Mouse (Mus musculus): ENCODE results near the gene Ttpal. TPM values are rescaled to one million over a fixed set of nuclear protein-coding genes. Genes with fewer than 3 reads are reported as not detected.
"Not testable (repeated sequence)": the region's sequence is repeated elsewhere in the genome, so short reads cannot be mapped to it uniquely, and the experiment has no call there.

Ttpal gene
- polyA plus RNA-seq, 1 experiment, result 4.8 TPM

DNA sequence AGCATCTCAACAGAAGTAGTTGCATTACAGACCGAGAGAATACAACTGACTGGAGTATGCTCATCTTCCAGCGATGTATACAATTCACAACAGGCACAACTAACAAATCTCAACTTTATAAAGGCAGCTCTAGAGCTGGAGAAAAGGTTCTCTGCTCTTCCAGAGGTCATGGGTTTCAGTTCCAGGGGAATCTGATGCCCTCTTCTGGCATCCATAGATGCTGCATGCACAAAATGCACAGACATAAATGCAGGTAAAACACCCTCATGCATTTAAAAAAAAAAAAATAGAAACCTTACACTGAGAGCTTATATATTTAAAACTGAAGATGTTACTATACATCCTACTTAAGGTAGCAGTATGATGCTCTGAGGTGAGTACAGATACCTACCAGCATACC, 29.6 kb downstream of the Ttpal start:
- Histone ChIP-seq H3K27ac (replicated peaks; ENCODE audit: low read depth, low read length) (no peak overlapping the region), H3K4me3 (ENCODE audit: insufficient read depth, low read depth, low read length) (no peak overlapping the region), H3K4me1 (ENCODE audit: control insufficient read depth, insufficient read depth, insufficient read length, low read length) (0 out of 2 replicates have a peak, but pooled peaks cover 2% of the 10 kb centered on the region)

DNA sequence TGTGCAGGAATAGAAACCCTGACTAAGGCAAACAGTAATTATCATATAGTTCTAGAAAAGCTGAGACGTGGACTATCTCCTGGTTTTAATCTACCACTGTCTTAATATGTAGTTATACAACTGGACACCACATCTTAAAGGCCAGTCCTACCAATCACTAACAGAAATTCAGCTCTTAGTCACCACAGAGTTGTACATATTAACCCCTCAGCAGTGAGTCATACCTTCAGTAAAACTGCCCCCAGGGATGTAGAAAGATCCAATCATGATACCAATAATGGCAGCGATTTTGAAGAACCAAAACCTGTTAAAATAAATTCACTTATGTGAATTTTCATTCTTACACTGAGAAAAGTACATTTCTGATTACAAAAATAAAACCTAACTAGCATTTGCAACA, 32.1 kb downstream of the Ttpal start:
- no peak overlapping the region for H3K4me3 ChIP-seq (ENCODE audit: insufficient read depth, low read depth, low read length)
- no peak overlapping the region for H3K27ac ChIP-seq (replicated peaks; ENCODE audit: low read depth, low read length)
- H3K4me1 ChIP-seq (ENCODE audit: control insufficient read depth, insufficient read depth, insufficient read length, low read length), result peaks cover 9% of the 10 kb centered on the region

DNA sequence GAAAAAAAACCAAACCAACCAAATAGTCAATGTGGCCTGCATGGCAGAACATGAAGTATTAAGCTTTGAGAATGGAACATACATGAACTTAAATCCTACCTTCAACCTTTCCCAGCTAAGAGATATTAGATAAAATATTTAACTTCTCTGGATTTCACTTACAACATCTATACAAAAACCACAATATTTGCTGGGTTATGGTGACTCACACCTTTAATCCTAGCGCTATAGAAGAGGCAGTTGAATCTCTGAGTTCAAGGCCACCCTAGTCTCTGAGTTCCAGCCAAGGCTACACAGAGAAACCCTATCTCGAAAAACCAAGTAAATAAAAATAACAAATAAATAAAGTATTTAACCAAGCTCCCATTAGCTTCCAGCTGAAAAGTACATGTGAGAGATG, 33.9 kb downstream of the Ttpal start:
- Histone ChIP-seq H3K4me3 (ENCODE audit: insufficient read depth, low read depth, low read length) (no peak overlapping the region), H3K27ac (replicated peaks; ENCODE audit: low read depth, low read length) (no peak overlapping the region), H3K4me1 (ENCODE audit: control insufficient read depth, insufficient read depth, insufficient read length, low read length) (peaks cover 9% of the 10 kb centered on the region)

DNA sequence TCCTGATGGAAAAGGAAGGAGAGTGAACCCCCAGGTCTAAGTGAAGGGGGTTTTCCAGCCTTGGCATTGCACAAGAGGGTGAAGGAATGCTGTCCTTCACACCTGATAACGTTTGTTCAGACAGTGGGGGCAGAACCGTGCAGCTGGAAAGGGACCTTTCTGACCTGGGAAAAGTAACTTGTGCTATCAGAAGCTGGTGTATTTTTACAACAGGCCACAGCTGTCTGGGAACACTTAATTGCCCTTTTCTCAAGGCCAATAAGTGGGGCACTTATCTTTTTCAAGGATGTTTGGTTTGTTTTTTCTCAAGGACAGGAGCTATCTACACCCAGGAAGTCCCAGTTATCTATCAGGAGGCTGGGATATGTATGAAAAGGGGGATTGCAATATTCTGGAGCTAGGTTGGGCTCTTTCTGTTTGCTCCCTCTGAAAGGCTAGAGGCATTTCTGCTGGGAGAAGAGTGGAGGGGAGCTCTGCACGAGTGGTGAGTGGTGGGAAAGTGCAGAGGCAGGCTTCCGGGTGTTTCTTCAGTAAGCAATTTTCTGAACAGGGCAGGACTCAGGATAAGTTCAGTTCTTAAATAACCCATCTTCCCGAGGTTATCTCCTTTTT, 35.6 kb downstream of the Ttpal start:
- Histone ChIP-seq H3K4me1 (ENCODE audit: control insufficient read depth, insufficient read depth, insufficient read length, low read length) (peaks cover 16% of the 10 kb centered on the region), H3K27ac (replicated peaks; ENCODE audit: low read depth, low read length) (no peak overlapping the region), H3K4me3 (ENCODE audit: insufficient read depth, low read depth, low read length) (0 out of 2 replicates have a peak overlapping the region, but pooled peaks have one; percentile 3)

DNA sequence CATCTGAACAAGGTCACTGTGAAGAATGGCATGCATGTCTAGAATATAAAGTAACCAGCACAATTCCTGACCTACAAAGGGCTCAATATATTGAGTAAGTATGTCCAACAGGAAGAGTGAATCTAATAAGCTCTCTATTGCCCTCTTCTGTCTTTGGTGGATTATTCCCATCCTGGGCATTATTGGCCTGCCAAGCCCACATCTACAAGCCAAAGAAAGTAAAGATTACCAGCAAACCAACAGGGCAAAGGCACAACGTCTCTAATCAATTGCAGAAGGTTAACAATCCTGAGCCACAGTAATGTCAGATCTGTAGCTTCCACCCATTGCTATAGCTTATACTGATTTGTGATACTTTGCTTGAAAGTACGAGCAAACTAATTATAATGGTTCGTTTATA, 38.4 kb downstream of the Ttpal start:
- peaks cover 16% of the 10 kb centered on the region for H3K4me1 ChIP-seq (ENCODE audit: control insufficient read depth, insufficient read depth, insufficient read length, low read length)
- peak overlapping the region; percentile 28; the same call in 1 of the 2 replicates for H3K27ac ChIP-seq (replicated peaks; ENCODE audit: low read depth, low read length)
- H3K4me3 ChIP-seq (ENCODE audit: insufficient read depth, low read depth, low read length), result peak overlapping the region; percentile 3; the same call in 1 of the 2 replicates

DNA sequence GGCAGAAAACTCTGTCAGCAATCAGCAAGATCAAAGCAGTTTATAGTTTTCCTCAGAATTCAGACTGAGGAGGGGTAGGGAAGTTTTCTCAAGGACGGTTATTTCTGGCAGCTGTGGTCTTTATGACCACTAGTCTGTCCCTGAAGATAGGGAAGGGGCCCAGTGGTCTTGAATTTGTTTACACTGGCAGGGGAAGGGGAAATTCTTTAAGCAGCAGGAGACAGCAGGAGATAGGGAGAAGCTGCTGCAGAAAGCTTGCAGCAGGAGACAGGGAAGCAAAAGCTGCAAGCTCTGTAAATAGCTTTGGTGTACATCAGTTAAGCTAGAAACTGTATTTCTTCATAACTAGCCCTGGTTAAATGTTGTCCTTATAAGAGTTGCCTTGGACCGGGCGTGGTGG, 39.6 kb downstream of the Ttpal start:
- Histone ChIP-seq H3K27ac (replicated peaks; ENCODE audit: low read depth, low read length) (peak overlapping the region; percentile 67), H3K4me1 (ENCODE audit: control insufficient read depth, insufficient read depth, insufficient read length, low read length) (peaks cover 15% of the 10 kb centered on the region), H3K4me3 (ENCODE audit: insufficient read depth, low read depth, low read length) (no peak overlapping the region)

DNA sequence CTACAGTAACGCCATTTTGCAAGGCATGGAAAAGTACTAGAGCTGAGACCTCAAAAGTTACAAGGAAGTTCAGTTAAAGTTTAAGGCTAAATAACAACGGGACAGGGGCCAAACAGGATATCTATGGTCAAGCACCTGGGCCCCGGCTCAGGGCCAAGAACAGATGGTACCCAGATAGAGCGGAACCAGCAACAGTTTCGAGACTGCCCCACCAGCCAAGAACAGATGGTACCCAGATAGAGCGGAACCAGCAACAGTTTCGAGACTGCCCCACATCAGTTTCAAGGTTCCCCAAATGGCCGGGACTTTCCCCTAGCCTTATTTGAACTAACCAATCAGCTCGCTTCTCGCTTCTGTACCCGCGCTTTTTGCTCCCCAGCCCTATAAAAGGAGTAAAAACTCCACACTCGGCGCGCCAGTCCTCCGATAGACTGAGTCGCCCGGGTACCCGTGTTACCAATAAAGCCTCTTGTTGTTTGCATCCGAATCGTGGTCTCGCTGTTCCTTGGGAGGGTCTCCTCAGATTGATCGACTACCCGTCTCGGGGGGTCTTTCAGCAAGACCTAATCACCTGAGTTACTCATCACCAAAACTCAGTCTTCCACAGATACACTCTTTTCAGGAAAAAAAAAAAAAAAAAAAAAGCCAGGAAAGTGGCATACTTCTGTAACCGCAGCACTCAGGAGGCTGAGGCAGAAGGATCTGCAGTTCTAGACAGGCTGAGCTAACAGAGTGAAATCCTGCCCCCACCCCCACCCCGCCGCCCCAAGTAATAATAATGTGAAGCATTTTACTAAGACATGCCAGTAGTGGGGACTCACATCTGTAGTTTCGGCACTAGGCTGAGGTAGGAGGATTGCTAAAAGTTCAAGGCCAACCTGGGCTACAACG, 40.8 kb downstream of the Ttpal start:
- Histone ChIP-seq H3K27ac (replicated peaks; ENCODE audit: low read depth, low read length) (peak overlapping the region; percentile 92), H3K4me1 (ENCODE audit: control insufficient read depth, insufficient read depth, insufficient read length, low read length) (peaks cover 10% of the 10 kb centered on the region), H3K4me3 (ENCODE audit: insufficient read depth, low read depth, low read length) (peak overlapping the region; percentile 81)

DNA sequence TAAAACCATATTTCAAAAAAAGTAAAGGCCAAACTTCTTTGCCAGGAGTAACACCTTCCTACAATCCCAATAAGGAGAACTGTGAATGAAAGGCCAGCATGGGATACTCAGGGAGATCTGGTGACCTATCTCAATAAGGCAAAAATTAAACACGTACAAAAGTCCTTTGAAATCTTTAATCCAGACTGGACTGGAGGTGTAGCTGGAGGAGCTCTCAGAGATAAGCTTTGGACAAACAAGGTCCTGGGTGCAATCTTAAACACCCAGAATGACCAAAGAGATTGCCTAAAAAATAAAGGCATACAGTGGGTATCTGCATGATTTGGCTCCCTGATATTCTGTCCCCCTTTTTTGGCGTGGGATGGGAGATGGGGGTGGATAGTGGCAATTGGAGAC, 41.5 kb downstream of the Ttpal start:
- Histone ChIP-seq H3K27ac (replicated peaks; ENCODE audit: low read depth, low read length) (peak overlapping the region; percentile 92), H3K4me1 (ENCODE audit: control insufficient read depth, insufficient read depth, insufficient read length, low read length) (peaks cover 9% of the 10 kb centered on the region)

DNA sequence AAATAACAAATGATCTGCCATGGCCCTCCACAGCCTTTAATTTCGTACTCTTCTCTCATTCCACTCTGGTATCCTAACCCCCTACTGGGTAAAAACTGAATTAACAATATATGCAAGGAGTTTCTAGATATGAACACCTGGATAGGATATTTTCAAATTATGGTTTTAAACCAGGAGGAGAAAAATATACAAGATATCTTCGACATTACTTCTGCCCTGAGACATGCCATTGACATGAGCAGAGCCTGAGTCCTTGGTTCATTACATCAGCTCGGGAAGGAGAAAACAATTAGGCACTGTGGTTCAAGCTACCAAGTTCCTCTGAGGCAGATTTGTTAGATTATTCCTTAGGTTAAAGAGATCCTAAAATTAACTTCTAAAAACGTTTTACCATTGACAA, 41.9 kb downstream of the Ttpal start:
- H3K4me3 ChIP-seq (ENCODE audit: insufficient read depth, low read depth, low read length), result peak overlapping the region; percentile 81
- peaks cover 9% of the 10 kb centered on the region for H3K4me1 ChIP-seq (ENCODE audit: control insufficient read depth, insufficient read depth, insufficient read length, low read length)
- peak overlapping the region; percentile 92 for H3K27ac ChIP-seq (replicated peaks; ENCODE audit: low read depth, low read length)

More for the DNA sequence above, 41.5 kb downstream of the Ttpal start:
- peak overlapping the region; percentile 81 for H3K4me3 ChIP-seq (ENCODE audit: insufficient read depth, low read depth, low read length)

DNA sequence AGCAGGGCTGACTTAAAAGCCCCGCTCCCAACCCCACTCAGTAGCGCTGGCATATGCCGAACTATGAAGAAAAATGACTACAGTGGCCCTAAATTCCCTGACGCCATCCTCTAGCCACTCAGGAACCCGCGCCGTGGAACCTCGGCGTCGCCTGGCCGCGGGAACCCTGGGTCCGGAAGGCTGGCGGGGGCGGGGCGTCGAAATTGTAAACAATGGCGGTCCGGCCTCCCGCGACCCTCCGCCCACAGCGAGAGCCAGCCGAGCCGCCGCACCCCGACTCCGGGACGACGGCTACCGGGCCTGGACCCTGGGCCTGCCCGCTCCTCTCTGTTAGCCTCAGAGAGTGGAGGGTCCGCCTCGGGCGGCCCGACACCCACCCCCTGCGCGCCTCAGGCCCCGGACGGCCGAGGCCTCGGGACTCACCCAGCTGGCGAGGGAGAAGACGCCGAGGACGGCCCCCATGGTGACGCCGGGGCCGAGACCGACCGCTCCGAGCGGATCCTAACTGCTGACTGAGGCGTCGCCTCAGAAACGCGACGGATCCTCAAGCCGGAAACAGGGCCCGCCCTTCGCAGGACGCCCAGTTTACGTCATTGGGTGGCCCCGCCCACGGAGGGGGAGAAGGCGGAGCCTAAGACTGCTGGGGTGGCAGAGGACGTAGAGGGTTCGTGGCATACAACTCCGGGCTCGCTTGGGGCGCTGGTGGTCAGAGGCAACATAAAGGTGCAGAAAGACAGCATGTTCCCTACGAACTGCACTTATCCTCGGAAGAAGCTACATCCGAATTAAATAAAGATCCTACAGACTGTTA, 42.7 kb downstream of the Ttpal start, which contains the start of gene Serinc3:
Gene Serinc3 (minus strand): TSS at position 557 of the 811 bp plus-strand sequence.
- H3K4me3 ChIP-seq (ENCODE audit: insufficient read depth, low read depth, low read length), result peak within 1 kb of the TSS; percentile 81
- peaks cover 7% of the 10 kb centered on the region for H3K4me1 ChIP-seq (ENCODE audit: control insufficient read depth, insufficient read depth, insufficient read length, low read length)
- peak within 1 kb of the TSS; percentile 92 for H3K27ac ChIP-seq (replicated peaks; ENCODE audit: low read depth, low read length)

DNA sequence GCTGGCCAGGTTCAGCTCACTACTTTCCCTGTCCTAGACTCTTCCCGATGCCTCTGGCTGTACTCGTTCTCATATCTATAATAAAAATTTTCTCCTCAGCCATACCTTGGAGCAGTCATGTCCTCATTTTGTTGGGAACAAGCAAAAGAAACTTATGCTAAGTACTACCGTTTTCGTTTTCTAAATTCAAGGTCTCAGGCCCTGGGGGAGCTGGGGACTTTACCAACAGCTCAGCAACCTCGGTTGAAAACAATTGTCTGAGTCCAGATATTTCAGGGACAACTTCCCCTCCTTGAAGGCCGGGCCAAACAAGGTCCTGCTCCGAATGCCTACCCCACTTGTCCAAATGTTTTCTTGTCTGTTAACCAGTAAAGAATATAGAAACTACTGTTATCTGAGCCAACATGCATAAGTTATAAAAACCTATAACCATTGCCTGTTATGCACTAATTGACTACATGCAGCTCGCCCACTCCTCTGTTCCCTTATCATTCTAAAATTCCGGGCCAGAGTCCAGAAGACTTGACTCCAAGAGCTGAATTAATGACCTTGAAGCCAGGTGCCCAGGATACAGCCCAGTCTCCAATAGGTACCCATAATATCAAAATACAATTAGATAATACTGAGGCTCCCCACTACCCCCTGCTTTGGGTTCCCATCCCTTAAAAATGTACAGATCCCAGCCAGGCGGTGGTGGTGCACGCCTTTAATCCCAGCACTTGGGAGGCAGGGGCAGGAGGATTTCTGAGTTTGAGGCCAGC, 43.8 kb downstream of the Ttpal start:
- no peak overlapping the region for H3K4me3 ChIP-seq (ENCODE audit: insufficient read depth, low read depth, low read length)
- no peak overlapping the region for H3K27ac ChIP-seq (replicated peaks; ENCODE audit: low read depth, low read length)
- peaks cover 7% of the 10 kb centered on the region for H3K4me1 ChIP-seq (ENCODE audit: control insufficient read depth, insufficient read depth, insufficient read length, low read length)

DNA sequence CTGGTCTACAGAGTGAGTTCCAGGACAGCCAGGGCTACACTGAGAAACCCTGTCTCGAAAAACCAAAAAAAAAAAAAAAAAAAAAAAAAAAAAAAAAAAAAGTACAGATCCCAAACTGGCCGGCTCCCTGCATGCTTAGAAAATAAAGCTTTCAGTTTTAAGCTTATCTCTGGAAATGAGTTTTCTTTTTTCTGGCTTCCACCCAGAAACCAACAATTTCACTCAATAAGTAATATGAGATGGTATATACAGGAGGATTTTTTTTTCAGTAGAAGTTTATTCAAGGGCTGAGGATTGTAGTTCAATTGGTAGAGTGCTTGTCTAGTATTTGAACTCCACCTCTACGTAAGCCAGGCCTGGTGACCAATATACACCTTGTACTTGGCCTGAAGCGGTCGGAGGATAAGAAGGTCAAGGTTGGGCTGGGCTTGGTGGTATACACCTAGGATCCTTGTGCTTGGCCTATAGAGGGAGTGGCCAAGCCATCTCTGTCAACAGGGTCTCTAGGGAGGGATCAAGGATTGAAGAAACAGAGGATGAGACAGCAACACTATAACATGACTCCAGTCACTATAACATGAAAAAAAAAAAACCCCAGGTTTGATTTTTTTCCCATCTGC, 44.5 kb downstream of the Ttpal start:
- Histone ChIP-seq H3K4me1 (ENCODE audit: control insufficient read depth, insufficient read depth, insufficient read length, low read length) (peaks cover 6% of the 10 kb centered on the region), H3K27ac (replicated peaks; ENCODE audit: low read depth, low read length) (no peak overlapping the region), H3K4me3 (ENCODE audit: insufficient read depth, low read depth, low read length) (no peak overlapping the region)

DNA sequence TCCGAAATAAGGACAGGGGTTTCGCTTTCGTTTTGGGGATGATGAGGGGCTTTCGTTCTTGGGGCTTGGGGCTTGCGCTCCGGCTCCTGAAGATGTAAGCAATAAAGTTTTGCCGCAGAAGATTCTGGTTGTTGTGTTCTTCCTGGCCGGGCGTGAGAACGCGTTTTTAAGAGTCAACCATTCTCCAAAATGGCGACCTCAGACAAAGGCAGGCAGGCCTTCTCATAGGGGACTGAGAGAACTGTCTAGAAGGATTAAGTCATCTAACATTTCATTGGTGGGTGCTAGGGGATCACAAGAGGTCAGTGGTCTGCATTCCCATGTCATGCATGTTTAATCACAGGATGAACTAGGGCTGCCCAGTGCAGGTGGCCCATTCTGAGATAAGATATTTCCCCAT, 53.6 kb downstream of the Ttpal start:
- H3K4me3 ChIP-seq (ENCODE audit: insufficient read depth, low read depth, low read length); H3K4me1 ChIP-seq (ENCODE audit: control insufficient read depth, insufficient read depth, insufficient read length, low read length); H3K27ac ChIP-seq (replicated peaks; ENCODE audit: low read depth, low read length): not testable (repeated sequence)

DNA sequence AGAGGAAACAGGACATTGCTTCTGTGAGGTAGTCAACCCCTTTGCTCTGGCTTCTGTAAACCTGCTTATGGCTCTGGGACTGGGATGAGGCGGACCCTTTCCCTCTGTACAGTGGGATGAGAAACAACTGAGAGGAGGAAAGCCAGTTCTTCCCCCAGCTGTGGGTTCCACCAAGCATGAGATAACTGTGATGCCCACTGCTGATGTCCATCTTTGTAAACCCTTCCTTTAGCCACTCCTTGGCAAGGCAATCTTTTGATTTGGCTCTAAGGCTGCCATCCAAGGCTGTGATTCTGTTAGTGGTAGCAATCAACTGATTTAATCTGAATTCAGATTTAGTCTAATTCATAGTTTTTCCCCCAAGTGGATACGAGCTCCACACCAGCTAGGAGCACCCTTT, 55.4 kb downstream of the Ttpal start:
- no peak overlapping the region for H3K4me3 ChIP-seq (ENCODE audit: insufficient read depth, low read depth, low read length)
- no peak overlapping the region for H3K27ac ChIP-seq (replicated peaks; ENCODE audit: low read depth, low read length)
- peaks cover 22% of the 10 kb centered on the region for H3K4me1 ChIP-seq (ENCODE audit: control insufficient read depth, insufficient read depth, insufficient read length, low read length)
